Mouse (Mus musculus) embryo, embryonic 10.5 days (tissue): ENCODE measurements around the gene Mrps25.

Experiments used
- DNase-seq: peaks from one replicate; pipeline ENCODE4 v3.0.0-alpha.2; 2015; ENCODE audit warnings: low spot score

The Mrps25 gene

GRCm38 (mm10) chr6:92183621-92184131 lies at the start of gene Mrps25:
TSS of gene Mrps25 (minus strand) at chr6:92184033.
- DNase-seq, result peak; percentile 91

- DNase-seq, result no peak
Observed at GRCm38 (mm10) chr6:92231762-92232161, 47.9 kb upstream of the Mrps25 start.

- no peak for DNase-seq
Observed at GRCm38 (mm10) chr6:92231356-92231755, 47.5 kb upstream of the Mrps25 start.

- no peak for DNase-seq
Observed at GRCm38 (mm10) chr6:92229586-92229985, 45.8 kb upstream of the Mrps25 start.

GRCm38 (mm10) chr6:92229103-92229502 lies 45.3 kb upstream of the Mrps25 start:
- DNase-seq, result no peak

- DNase-seq, result no peak
Observed at GRCm38 (mm10) chr6:92224981-92225380, 41.1 kb upstream of the Mrps25 start.

GRCm38 (mm10) chr6:92222021-92222420 lies 38.2 kb upstream of the Mrps25 start:
- no peak for DNase-seq

GRCm38 (mm10) chr6:92221604-92222003 lies 37.8 kb upstream of the Mrps25 start:
- no peak for DNase-seq

- peak; percentile 64 for DNase-seq
Observed at GRCm38 (mm10) chr6:92219445-92219844, 35.6 kb upstream of the Mrps25 start.

GRCm38 (mm10) chr6:92214773-92215449 lies 31.1 kb upstream of the Mrps25 start, which contains the start of gene Rbsn:
TSS of gene Rbsn (minus strand) at chr6:92214925.
- DNase-seq, result peak; percentile 96

- DNase-seq, result peak; percentile 28
Observed at GRCm38 (mm10) chr6:92214055-92214772, 30.4 kb upstream of the Mrps25 start.

GRCm38 (mm10) chr6:92199414-92199813 lies 15.6 kb upstream of the Mrps25 start:
- DNase-seq, result no peak

- DNase-seq, result peak; percentile 55
Observed at GRCm38 (mm10) chr6:92184178-92184577, 345 bp upstream of the Mrps25 start.

GRCm38 (mm10) chr6:92176450-92176849 lies 7.4 kb downstream of the Mrps25 start:
- no peak for DNase-seq

GRCm38 (mm10) chr6:92162724-92163123 lies 21.1 kb downstream of the Mrps25 start:
- no peak for DNase-seq

- DNase-seq, result no peak
Observed at GRCm38 (mm10) chr6:92158801-92159200, 25.0 kb downstream of the Mrps25 start.

- DNase-seq, result no peak
Observed at GRCm38 (mm10) chr6:92153774-92154173, 30.1 kb downstream of the Mrps25 start.

GRCm38 (mm10) chr6:92145881-92146280 lies 38.0 kb downstream of the Mrps25 start:
- no peak for DNase-seq

- DNase-seq, result no peak
Observed at GRCm38 (mm10) chr6:92136356-92136755, 47.5 kb downstream of the Mrps25 start.

GRCm38 (mm10) chr6:92133617-92134016 lies 50.2 kb downstream of the Mrps25 start:
- no peak for DNase-seq

- DNase-seq, result peak; percentile 10
Observed at GRCm38 (mm10) chr6:92132021-92132911, 51.6 kb downstream of the Mrps25 start.

- DNase-seq, result no peak
Observed at GRCm38 (mm10) chr6:92131456-92131855, 52.4 kb downstream of the Mrps25 start.
